Mouse (Mus musculus): ENCODE results near the gene Adam11.

DNA sequence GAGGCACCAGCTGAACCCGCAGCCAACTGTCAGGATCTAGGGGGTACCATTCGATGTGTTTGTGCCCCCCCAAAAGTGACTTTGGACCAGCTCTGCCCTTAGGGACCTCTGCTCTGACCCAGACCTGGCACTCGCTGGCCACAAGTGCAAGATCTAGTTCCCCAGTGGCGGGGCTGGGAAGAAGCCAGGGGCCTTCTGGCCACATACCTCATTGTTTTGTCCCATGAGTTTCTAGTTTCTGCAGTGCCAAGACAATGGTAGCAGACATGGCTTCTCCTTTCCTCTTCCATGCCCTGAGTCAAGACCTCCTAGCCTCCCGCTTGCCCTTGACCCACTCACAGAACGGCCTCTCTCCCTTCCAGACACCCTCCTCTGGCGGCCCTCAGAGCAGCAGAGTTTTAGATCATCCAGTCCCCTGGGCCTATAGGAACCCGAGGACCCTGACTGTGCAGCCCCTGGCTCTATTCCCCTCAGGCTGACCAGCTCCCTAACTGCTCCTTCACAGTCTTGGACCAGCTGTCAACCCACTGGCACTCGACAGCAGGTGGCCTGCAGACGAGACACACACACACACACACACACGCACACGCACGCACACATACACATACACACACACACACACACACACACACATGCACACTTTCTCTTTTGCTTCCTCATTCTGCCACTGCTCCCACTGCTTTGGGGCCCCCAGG, 8.2 kb upstream of the Adam11 start:
- TF ChIP-seq CTCF (IDR thresholded peaks at IDR 0.05; ENCODE audit: control insufficient read depth, insufficient read depth, insufficient read length) (no peak), MAX (IDR thresholded peaks at IDR 0.05) (no peak), FOSL1 (IDR thresholded peaks at IDR 0.05; ENCODE audit: insufficient read depth, low read length, poor library complexity, severe bottlenecking) (no peak), MYOD1 (IDR thresholded peaks at IDR 0.05; ENCODE audit: control insufficient read depth, insufficient read length, low read depth) (no peak), CEBPB (IDR thresholded peaks at IDR 0.05; ENCODE audit: low read depth) (no peak)

Data from C2C12 (cell line).